Mouse (Mus musculus) left cerebral cortex, postnatal 10 days (tissue): ENCODE measurements around the gene Nutf2-ps1. TPM values are rescaled to one million over a fixed set of nuclear protein-coding genes. Genes with fewer than 3 reads are reported as not detected.

Source experiments
- DNase-seq, 2 experiments: peaks; one replicate each; pipeline ENCODE4 v3.0.0; 2021 to 2022; ENCODE audit warnings: low spot score in 2 of 2, mixed read lengths in 1 of 2; ENCODE audit errors: extremely low spot score in 1 of 2
- intact Hi-C: fragments of 180-260 bp; cut with DNase I; formaldehyde crosslinking; loops from one replicate; pipeline ENCODE4 v1.15.1; 2025
- total RNA-seq, 2 experiments: library from RNA; stranded (reverse); gene quantifications; 2 replicates each; pipeline ENCODE4 v1.2.3; 2021

The Nutf2-ps1 gene
- total RNA-seq, 2 experiments from 2014 or later = 53.6 to 63.8 TPM

GRCm38 (mm10) chr19:53572607-53573006 is 16.3 kb downstream of the Nutf2-ps1 start:
- intact Hi-C loops = no loop called here
- DNase-seq = no peak

DNA sequence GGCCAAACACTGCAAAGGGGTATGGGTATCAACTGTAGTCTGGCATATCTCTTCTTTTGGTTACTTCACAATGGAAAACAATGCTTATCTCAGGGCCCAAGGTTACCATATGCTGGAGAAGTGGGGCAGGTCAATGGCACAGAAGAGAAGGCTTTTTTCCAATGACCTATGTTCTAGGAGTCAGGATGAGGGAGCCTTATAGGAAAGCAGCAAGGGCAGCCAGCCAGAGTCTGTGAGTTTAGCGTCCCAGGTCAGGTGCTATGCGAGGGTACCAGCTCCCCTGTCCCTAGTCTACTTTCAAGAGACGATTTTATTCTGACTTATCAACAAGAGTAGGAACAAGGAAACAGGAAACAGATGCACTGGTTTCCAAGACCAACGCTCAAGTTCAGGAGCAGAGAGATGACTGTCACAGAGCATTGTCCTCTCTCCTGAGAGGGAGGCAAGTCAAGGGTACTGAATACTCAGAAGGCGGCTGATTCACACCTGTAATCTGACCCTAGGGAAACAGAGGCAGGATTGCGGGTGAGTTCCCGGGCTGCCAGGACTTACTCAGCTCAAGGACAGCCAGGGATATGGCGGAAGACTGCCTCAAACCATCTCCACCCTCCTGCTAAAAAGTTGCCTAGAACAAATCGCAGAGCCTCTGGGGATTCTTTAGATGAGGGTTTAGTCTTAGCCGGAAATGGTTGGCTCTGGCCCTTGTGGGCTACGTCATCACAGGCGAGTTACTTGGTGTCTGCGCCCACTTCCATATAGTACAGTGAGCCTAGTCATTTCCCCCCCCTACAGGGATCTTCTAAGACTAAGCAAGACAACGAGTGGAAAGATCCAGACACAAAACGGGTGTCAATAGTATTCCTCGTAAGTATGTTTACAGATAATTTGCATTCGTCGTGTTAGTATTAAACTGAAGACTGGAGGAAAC is 17.1 kb downstream of the Nutf2-ps1 start:
- intact Hi-C loops = no loop called here
- DNase-seq = no peak

DNA sequence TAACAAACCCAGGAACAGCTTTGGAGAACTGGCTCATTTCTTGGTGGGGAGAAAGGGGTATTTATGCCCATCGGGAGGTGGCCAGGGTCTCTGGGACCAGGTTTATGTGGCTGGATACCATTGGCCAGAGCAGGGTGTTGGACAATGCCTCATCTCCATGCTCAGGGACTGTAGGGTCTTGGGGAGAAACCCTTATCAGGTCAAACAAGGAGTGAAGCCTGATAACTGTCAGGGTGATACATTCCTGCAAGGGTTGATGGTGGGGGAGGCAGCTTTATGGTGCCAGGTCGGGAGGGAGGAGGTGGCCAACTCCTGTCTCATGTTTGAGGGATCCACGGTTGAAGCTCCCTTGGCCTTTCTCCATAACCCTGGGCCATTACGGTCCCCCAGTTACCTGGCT is 17.8 kb downstream of the Nutf2-ps1 start:
- intact Hi-C loops = no loop called here
- DNase-seq = no peak

DNA sequence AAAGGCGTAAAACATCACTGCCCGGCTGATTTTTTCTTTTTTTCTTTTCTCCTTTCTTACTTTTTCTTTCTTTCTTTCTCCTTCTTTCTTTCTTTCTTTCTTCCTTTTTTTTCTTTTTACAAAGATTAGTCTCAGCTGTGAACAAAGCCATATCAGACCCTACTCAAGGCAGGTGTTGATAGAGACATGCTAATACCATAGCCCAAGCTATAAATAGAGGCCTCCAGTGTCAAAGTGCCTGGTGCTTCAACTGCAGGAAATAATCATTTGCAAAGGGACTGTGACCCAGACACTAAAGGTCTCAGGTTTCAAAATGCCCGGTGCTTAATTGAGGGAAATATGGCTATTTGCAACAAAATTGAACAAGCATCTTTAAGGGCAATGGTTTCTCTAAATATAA is 20.3 kb downstream of the Nutf2-ps1 start:
- no peak for DNase-seq
- intact Hi-C loops = no loop called here

DNA sequence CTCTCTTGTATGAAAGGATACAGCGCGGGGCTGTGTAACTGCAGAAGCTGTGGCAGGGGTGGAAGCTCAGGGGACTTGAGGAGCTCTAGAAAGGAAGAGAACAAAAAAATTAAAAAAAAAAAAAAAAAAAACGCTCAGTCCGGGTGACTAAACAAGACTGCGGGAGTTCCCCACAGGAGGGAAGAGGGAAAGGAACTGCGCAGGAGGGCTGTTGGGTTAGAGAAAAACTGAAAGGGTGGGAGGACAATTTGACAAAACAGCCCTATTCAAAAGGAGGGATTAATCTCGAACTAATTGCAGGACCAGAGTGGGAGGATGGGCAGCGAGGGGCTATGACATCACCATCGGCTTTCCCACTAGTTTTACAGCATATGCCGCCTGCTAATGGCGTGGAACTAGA is 21.0 kb downstream of the Nutf2-ps1 start:
- DNase-seq = no peak
- intact Hi-C loops = no loop called here

DNA sequence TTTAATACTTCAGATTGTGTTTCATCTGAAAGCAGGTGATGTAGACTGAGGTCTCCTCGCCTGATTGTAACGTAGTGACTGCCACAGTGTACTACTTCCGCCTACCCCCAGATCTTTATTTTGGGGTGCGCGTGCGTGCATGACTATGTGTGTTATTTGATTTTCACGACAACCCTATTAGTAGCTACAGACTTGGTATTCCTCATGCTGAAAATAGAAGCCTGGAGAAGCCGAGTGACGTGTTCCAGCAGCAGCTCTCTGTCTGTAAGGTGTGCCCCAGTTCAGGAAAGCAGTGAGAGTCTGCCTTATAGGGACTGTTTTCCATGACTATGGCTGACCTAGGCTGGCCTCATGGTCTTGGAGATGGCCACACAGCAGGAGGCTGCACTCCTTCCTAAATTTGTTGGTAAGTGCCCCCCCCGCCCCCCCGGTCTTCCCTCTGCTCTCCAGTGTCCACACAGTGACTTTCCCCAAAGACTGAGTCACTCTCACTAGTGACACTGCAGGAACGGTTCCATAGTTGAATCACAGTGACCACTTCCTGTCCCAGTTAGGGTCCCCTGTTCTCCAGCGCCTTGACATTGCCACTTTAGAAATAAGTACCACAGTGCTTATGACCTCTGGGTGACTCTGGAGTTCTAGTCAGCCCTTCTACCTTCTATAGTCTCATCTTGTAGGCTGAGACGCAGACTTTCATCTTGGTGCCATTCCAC is 23.1 kb downstream of the Nutf2-ps1 start:
- intact Hi-C loops = no loop called here
- DNase-seq = no peak

- no peak for DNase-seq
- intact Hi-C loops = no loop called here
Observed at GRCm38 (mm10) chr19:53564174-53564573, 24.7 kb downstream of the Nutf2-ps1 start.

- DNase-seq = no peak
- intact Hi-C loops = no loop called here
Observed at GRCm38 (mm10) chr19:53560436-53560835, 28.4 kb downstream of the Nutf2-ps1 start.

DNA sequence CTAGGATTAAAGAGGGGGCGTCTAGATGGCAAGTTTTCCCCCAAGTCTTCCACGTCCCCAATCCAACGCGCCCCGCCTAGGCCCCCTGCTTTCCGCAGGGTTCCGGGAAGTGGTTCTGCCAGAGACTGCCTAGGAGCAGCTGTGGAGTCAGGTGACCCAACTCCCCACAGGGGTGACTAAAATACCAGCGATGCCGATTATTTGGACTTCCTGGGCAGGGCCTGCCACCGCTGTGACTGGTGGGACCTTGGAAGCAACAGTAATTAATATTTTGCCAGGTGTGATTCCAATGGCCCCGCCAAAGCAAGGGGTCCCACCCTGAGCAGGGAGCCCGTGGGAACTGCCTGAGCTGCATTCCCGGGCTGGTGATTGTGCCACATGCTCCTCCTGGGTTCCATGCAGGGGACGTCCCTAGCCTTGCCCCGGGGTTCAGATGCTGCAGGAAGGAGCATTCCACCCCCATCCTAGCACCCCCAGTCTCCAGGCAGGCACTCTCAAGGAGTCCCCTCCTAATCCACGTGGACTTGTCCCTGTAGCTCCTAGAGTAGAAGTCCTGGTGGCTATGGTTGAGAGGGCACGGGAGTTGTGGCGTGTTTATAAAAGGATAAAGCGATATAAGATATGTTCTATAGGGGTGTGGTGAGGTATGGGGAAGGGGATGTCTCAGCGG is 31.5 kb downstream of the Nutf2-ps1 start:
- intact Hi-C loops = no loop called here
- DNase-seq = peak in 1 of 2 experiments; percentile 43

DNA sequence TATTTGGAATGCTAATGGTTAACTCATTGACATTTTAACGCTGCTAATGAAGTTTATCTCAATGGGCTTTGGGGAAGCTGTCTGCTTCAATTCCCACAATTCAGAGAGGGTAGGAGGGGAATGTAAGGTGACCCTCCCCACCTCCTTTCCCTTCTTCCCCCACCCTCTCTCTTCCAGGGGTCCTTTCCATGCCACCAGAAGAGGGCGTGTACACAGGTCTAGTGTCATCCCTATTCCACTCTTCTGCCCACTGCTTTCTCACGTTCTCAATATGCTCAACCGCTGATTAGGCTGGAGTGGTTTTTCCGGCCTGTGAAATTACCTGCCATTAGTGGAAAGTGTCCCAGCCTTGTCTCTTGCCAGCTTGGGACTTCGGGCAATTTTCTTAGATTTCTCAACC is 32.0 kb downstream of the Nutf2-ps1 start:
- intact Hi-C loops = no loop called here
- no peak for DNase-seq

DNA sequence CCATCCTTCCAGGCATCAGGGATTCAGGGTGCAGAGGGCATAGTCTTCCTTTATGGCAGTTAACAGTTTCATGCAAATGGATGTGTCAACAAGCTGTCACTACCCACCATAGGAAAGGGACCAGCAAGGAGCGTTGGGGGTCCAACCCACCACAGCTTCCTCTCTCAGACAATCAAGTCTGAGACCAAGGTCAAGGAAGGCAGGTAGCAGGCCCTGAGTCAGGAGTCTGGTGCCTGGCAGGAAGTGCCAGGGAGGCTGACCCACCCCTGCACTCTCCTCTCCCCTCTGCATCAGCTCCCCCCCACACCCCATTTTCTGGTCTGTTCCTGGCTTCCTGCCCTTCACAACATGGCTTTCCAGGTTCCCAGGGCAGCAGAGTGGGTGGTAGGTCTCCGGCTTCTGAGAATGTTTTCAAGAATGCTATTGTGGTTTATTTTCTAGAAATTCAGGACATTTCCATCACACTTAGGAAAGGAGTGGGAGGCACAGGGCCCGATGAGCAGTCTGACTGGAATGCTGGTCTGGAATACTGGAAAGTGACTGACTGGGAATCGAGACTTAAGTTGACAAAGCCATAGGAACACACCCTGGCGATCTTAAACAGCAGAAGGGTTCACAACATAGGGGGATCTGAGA is 33.8 kb downstream of the Nutf2-ps1 start:
- intact Hi-C loops = no loop called here
- no peak for DNase-seq

- DNase-seq = no peak
- intact Hi-C loops = no loop called here
Observed at GRCm38 (mm10) chr19:53554402-53554801, 34.5 kb downstream of the Nutf2-ps1 start.

DNA sequence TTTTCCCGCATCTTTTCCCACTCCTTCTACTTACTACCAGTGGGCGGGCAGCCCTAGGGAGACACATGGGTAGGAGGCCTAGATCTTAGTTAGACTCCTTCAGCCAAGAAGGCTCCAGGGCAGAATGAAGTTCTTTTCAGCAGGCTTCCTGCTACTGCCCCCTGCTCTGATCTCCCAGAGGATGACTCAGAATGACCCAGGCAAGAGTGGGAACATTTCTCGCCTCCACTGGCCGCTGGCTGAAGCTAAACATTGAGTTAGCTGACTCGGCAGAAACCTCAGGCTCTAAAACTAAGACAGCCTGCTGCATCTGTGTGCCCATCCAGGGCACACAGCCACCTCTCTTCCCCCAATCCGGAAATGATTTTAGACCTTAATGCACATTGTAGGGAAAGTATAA is 36.1 kb downstream of the Nutf2-ps1 start:
- intact Hi-C loops = no loop called here
- no peak for DNase-seq

DNA sequence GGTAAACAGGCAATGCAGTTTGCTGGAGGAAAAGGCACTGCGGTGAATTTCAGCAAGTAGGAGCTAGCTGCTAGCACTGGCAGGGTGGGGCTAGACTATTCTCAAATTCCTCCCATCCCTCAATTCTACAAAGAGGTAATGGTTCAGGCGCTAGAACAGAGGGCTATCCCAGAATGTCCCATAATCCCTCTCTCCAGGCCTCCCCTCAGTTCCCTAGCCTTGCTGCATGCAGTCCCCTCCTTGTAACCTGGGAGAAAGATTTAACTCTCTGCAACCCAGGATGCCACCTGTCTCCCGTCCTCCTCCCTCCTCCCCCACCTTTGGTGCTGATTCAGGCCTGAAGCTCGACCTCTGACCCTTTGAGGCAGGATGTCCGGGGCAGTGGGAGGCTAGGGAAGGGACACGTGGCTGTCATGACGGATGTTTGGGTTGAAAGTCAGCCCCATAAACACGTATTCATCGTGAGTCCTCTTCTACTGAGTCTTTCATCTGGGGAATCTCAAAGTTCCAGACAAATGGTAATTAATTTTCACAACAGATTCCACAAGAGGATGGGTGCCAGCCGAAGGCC is 36.6 kb downstream of the Nutf2-ps1 start:
- peak in 1 of 2 experiments; percentile 42 for DNase-seq
- intact Hi-C loops = no loop called here

GRCm38 (mm10) chr19:53550972-53551371 is 37.9 kb downstream of the Nutf2-ps1 start:
- DNase-seq = no peak
- intact Hi-C loops = no loop called here

DNA sequence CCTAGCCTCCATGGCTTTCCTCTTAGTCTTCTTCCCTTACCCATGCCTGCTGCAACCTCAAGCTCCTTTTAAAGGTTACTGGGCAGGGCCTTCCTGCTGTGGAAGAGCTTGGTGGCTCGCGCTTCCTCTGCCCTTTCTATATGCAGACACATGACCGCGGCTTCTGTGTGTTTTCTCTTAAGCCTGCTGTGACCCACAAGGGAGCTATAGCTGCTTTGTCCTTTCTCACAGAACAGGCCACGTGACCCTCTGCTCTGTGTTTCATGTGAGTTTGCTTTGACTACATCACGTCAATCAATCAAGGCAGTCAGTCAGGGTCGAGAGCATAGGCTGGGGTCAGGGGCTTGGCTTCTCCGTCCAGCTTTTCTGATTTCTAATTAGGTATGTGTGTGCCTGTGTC is 41.3 kb downstream of the Nutf2-ps1 start:
- intact Hi-C loops = no loop called here
- DNase-seq = no peak

DNA sequence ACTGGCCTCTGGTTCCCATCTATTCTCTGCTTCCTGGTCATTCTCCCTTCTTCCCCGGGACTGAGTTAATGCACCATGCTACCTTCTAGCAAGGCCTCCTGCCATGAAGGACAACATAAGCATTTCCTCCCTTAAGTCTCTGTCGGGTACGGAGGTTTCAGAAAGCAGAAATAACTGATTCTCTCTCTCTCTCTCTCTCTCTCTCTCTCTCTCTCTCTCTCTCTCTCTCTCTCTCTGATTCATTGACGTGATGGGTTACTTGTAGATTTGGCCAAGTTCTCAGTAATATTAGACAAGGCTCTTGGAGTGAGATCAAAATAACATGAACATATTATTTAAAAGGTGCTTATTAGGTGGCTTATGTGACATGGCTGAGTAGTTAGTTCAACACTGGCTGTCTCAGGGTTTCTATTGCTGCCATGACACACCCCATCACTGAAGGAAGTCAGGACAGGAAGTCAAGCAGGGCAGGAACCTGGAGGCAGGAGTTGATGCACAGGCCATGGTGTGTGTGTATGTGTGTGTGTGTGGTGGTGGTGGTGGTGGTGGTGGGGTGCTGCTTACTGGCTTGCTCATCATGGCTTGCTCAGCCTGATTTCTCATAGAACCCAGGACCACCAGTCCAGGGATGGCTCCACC is 43.8 kb downstream of the Nutf2-ps1 start:
- DNase-seq = no peak

DNA sequence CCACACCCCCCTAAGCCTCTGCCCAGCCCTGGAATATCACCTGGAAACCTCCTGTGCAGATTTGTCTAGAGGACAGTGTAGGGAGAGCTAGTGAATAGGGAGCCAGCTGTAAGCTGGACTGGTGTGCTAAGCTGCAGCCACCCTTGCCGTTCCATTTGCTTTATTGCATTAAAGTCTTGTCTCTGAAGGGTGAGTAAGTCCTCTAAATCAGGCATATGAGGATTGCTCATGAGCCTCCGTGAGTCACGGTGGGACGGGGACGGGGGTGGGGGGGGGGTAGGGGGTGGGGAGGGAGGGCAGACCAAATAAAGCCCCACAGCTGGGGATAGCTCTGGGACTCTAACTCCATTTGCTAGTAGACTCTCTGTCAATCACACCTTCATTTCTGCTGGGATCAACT is 45.3 kb downstream of the Nutf2-ps1 start:
- DNase-seq = no peak
- intact Hi-C loops = no loop called here

More for the DNA sequence above, 43.8 kb downstream of the Nutf2-ps1 start:
- intact Hi-C loops = no loop called here
